Mouse (Mus musculus): ENCODE data around the gene Gm10376. TPM values are rescaled to one million over a fixed set of nuclear protein-coding genes. Genes with fewer than 3 reads are reported as not detected.
"Not testable (repeated sequence)": the region's sequence is repeated elsewhere in the genome, so short reads cannot be mapped to it uniquely, and the experiment has no call there.

Gene Gm10376
- not detected in 2 replicates for polyA plus RNA-seq (2015; fragmentation: Nextera tagmentation; extraction: Ambion mirVana)

- H3K9ac ChIP-seq (replicated peaks); H3K9me3 ChIP-seq (replicated peaks); H3K36me3 ChIP-seq; H3K4me2 ChIP-seq; ATAC-seq (ENCODE audit: low FRiP score); H3K27me3 ChIP-seq (replicated peaks); H3K27ac ChIP-seq (replicated peaks); H3K4me1 ChIP-seq; H3K4me3 ChIP-seq (replicated peaks): not testable (repeated sequence)
Measured at GRCm38 (mm10) chr14:43015528-43015927, at the start of gene Gm10376. Gene Gm10376, minus strand, starts transcription at chr14:43015628.

DNA sequence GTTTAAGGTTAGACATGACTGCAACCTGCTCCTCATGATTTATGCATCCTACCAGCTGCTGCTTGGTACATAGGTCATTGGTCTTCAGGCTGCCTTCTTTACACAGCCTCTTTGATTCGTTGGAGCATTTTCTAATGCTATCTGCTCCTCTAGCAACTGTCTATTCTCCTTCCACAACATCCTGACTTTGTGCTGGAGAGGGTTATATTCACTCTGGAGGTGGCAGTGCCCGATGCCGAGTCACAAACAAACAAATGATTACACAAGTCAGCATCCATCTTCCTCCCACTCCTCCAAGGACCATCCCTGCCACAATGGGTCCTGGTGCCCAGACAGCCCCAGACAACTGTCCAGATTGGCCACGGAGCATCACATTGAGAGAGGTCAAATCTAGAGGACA lies 44.8 kb upstream of the Gm10376 start:
- not testable (repeated sequence) for ATAC-seq (ENCODE audit: low FRiP score); H3K27me3 ChIP-seq (replicated peaks); H3K9me3 ChIP-seq (replicated peaks); H3K4me1 ChIP-seq; H3K36me3 ChIP-seq; H3K27ac ChIP-seq (replicated peaks); H3K4me2 ChIP-seq; H3K4me3 ChIP-seq (replicated peaks); H3K9ac ChIP-seq (replicated peaks)
- 69% methylated on average over 4 of the region's 4 CpGs for WGBS

DNA sequence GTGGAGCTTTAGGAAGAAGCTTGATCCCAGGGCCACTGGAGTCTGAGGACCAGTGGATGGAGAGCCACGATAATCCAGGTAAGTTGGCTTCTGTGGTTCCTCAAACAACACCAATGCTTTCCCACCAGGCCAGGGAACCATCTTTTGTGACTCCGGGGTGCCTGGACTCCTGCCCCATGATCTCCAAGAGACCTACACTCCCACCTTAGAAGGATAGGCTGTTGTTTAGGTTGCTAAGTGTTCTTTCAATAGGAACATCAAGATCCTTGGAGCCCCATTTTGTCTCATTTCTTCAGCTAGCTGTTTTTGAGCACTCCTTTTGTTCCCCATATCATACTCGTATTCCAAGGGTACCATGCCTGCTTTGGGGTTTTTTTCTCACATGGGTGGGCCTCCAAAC lies 42.6 kb upstream of the Gm10376 start:
- H3K4me2 ChIP-seq; H3K36me3 ChIP-seq; H3K9me3 ChIP-seq (replicated peaks); H3K9ac ChIP-seq (replicated peaks); H3K27me3 ChIP-seq (replicated peaks); H3K4me1 ChIP-seq; ATAC-seq (ENCODE audit: low FRiP score); H3K27ac ChIP-seq (replicated peaks); H3K4me3 ChIP-seq (replicated peaks): not testable (repeated sequence)
- WGBS = 80% methylated on average over 3 of the region's 3 CpGs

DNA sequence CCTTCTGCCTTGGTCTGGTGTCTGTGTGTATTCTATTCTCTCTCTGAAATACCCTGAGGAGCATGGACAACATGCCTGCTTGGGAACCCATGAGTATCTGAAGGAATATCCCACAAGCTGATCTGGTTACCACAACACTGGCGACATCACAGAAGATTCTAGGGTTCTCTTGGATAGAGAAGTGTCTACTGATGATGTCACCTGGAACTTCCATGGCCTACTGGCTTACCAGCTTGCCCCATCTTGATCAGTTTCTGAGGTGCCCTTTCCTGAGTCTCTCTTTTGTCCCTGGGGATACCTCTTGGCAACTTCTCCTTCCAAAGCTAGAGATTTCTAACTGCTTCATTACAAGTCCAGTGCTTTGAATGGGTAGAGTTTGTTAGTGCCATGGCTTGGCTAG lies 21.9 kb downstream of the Gm10376 start, which contains the start of gene Gm8082:
Gm8082 (minus strand) TSS at position 101 of the 400 bp plus-strand sequence.
- not testable (repeated sequence) for H3K4me1 ChIP-seq; ATAC-seq (ENCODE audit: low FRiP score); H3K27ac ChIP-seq (replicated peaks); H3K27me3 ChIP-seq (replicated peaks); H3K36me3 ChIP-seq; H3K9ac ChIP-seq (replicated peaks); H3K9me3 ChIP-seq (replicated peaks); H3K4me3 ChIP-seq (replicated peaks); H3K4me2 ChIP-seq
- WGBS = no CpG with 5 or more reads among the region's 1 CpGs

Other genes starting within 250 kb of the Gm10376 start
- gene Gm3015, start 246.8 kb downstream of the Gm10376 start, polyA plus RNA-seq (2015; fragmentation: Nextera tagmentation; extraction: Ambion mirVana) = not detected in 2 replicates
- gene Gm10377, start 217.6 kb downstream of the Gm10376 start, polyA plus RNA-seq (2015; fragmentation: Nextera tagmentation; extraction: Ambion mirVana) = not detected in 2 replicates
- not detected in 2 replicates for gene Gm21977, start 162.2 kb downstream of the Gm10376 start, polyA plus RNA-seq (2015; fragmentation: Nextera tagmentation; extraction: Ambion mirVana)
- gene Gm8082, start 22.0 kb downstream of the Gm10376 start, polyA plus RNA-seq (2015; fragmentation: Nextera tagmentation; extraction: Ambion mirVana) = not detected in 2 replicates
- not detected in 2 replicates for gene Gm8094, start 61.0 kb upstream of the Gm10376 start, polyA plus RNA-seq (2015; fragmentation: Nextera tagmentation; extraction: Ambion mirVana)
- 0.20 TPM in 1 of 2 replicates, not detected in the other for gene Gm8104, start 85.0 kb upstream of the Gm10376 start, polyA plus RNA-seq (2015; fragmentation: Nextera tagmentation; extraction: Ambion mirVana)
- gene Gm7233, start 164.2 kb upstream of the Gm10376 start, polyA plus RNA-seq (2015; fragmentation: Nextera tagmentation; extraction: Ambion mirVana) = 0.15 TPM in 1 of 2 replicates, not detected in the other
- not detected in 2 replicates for gene Gm8122, start 219.7 kb upstream of the Gm10376 start, polyA plus RNA-seq (2015; fragmentation: Nextera tagmentation; extraction: Ambion mirVana)
- not detected in 2 replicates for gene Gm8126, start 243.0 kb upstream of the Gm10376 start, polyA plus RNA-seq (2015; fragmentation: Nextera tagmentation; extraction: Ambion mirVana)